Mouse (Mus musculus) limb, embryonic 14.5 days (tissue): ENCODE results near the gene Dusp1. TPM values are rescaled to one million over a fixed set of nuclear protein-coding genes. Genes with fewer than 3 reads are reported as not detected.

Experiments used
- ATAC-seq: fragments of 200-750 bp; cut with Nextera tagmentation; 2 replicates; pipeline ENCODE4 v1.8.0; 2017; ENCODE audit warnings: low read depth, moderate number of reproducible peaks, moderate TSS enrichment; ENCODE audit not compliant: low FRiP score
- DNase-seq: peaks from one replicate; pipeline ENCODE4 v3.0.0-alpha.2; 2015; ENCODE audit warnings: low spot score
- H3K27ac ChIP-seq: fragments of 300-500 bp; sonication (generic); replicated peaks from 2 replicates; pipeline ENCODE4 v1.5.1; 2014; ENCODE audit warnings: low read depth, mild to moderate bottlenecking, low read length, moderate library complexity, mixed read lengths
- H3K27me3 ChIP-seq: fragments of 300-500 bp; sonication (generic); 2 replicates; pipeline ENCODE4 v1.6.1; 2014; ENCODE audit warnings: low read length, mixed read lengths; ENCODE audit not compliant: control insufficient read depth, insufficient read depth
- H3K36me3 ChIP-seq: fragments of 300-500 bp; sonication (generic); 2 replicates; pipeline ENCODE4 v1.6.1; 2014; ENCODE audit warnings: mild to moderate bottlenecking, low read length, moderate library complexity, mixed read lengths; ENCODE audit not compliant: control insufficient read depth, insufficient read depth
- H3K4me1 ChIP-seq: fragments of 300-500 bp; sonication (generic); 2 replicates; pipeline ENCODE4 v1.6.1; 2014; ENCODE audit warnings: antibody characterized with exemption, low read length, mixed read lengths; ENCODE audit not compliant: control insufficient read depth, insufficient read depth
- H3K4me2 ChIP-seq: fragments of 300-500 bp; sonication (generic); replicated peaks from 2 replicates; pipeline ENCODE4 v1.6.1; 2014; ENCODE audit warnings: low read depth, mild to moderate bottlenecking, low read length, moderate library complexity; ENCODE audit not compliant: severe bottlenecking
- H3K4me3 ChIP-seq: fragments of 300-500 bp; sonication (generic); replicated peaks from 2 replicates; pipeline ENCODE4 v1.5.1; 2014; ENCODE audit warnings: low read length
- H3K9ac ChIP-seq: fragments of 300-500 bp; sonication (generic); 2 replicates; pipeline ENCODE4 v1.6.1; 2014; ENCODE audit warnings: mild to moderate bottlenecking, low read depth, low read length, moderate library complexity; ENCODE audit not compliant: severe bottlenecking
- H3K9me3 ChIP-seq: fragments of 300-500 bp; sonication (generic); 2 replicates; pipeline ENCODE4 v1.6.1; 2016; ENCODE audit warnings: low read length; ENCODE audit not compliant: control insufficient read depth
- POLR2A ChIP-seq: fragments of 200-500 bp; IDR thresholded peaks from 2 replicates; pipeline ENCODE4 v1.8.0; 2012; ENCODE audit warnings: inconsistent platforms, mild to moderate bottlenecking, moderate library complexity, borderline replicate concordance; ENCODE audit not compliant: insufficient read depth, insufficient read length; ENCODE audit errors: extremely low read depth
- microRNA-seq: library from miRNA; unstranded; fragments of <30 nt; microRNA quantifications from one replicate; pipeline ENCODE4, GENCODE M21; 2016
- polyA plus RNA-seq, 2 experiments: library from polyadenylated mRNA; depleted of rRNA in 1 of 2; stranded (reverse) in 1 of 2; unstranded in 1 of 2; fragments of >200 nt; fragmentation: Nextera tagmentation in 1 of 2; extraction: Ambion mirVana in 1 of 2; gene quantifications; 2 replicates each; pipeline versions ENCODE4 v1.2.1 to v1.2.3; 2012 to 2014

Dusp1 gene
- polyA plus RNA-seq, 2 experiments = 27.7 to 29.6 TPM

- Histone ChIP-seq H3K4me1 (no peaks in the 10 kb centered on the region), H3K9me3 (no peaks in the 10 kb centered on the region), H3K4me3 (no peak overlapping the region), H3K9ac (no peak overlapping the region), H3K27ac (no peak overlapping the region), H3K36me3 (no peaks in the 10 kb centered on the region), H3K27me3 (no peaks in the 10 kb centered on the region), H3K4me2 (no peak overlapping the region)
- TF ChIP-seq POLR2A = no peak
- no peak for DNase-seq
- ATAC-seq = no peak
Measured at GRCm38 (mm10) chr17:26457506-26457905, 104.4 kb downstream of the Dusp1 start.

Small RNA genes lying within 50 kb of the gene (microRNA-seq; reads per million reads assigned to microRNA genes)
- not detected for gene Gm22420

Other genes starting within 250 kb of the Dusp1 start
- 4.1 and 5.7 TPM in 2 replicates for gene Neurl1b, start 147.3 kb downstream of the Dusp1 start, polyA plus RNA-seq (2012; rRNA removed)
- 0.68 and 0.85 TPM in 2 replicates for gene Neurl1b, start 147.3 kb downstream of the Dusp1 start, polyA plus RNA-seq (2014; fragmentation: Nextera tagmentation; extraction: Ambion mirVana)
- gene Ergic1, start 639 bp downstream of the Dusp1 start, polyA plus RNA-seq (2012; rRNA removed) = 222 and 267 TPM in 2 replicates
- gene Ergic1, start 639 bp downstream of the Dusp1 start, polyA plus RNA-seq (2014; fragmentation: Nextera tagmentation; extraction: Ambion mirVana) = 156 and 157 TPM in 2 replicates
- 167 and 183 TPM in 2 replicates for gene Atp6v0e, start 101.1 kb upstream of the Dusp1 start, polyA plus RNA-seq (2012; rRNA removed)
- 203 and 228 TPM in 2 replicates for gene Atp6v0e, start 101.1 kb upstream of the Dusp1 start, polyA plus RNA-seq (2014; fragmentation: Nextera tagmentation; extraction: Ambion mirVana)
- gene Crebrf, start 153.5 kb upstream of the Dusp1 start, polyA plus RNA-seq (2012; rRNA removed) = 4.9 and 5.0 TPM in 2 replicates
- gene Crebrf, start 153.5 kb upstream of the Dusp1 start, polyA plus RNA-seq (2014; fragmentation: Nextera tagmentation; extraction: Ambion mirVana) = 5.9 and 6.5 TPM in 2 replicates
- 45.6 and 48.7 TPM in 2 replicates for gene Bnip1, start 218.9 kb upstream of the Dusp1 start, polyA plus RNA-seq (2012; rRNA removed)
- gene Bnip1, start 218.9 kb upstream of the Dusp1 start, polyA plus RNA-seq (2014; fragmentation: Nextera tagmentation; extraction: Ambion mirVana) = 49.3 and 49.4 TPM in 2 replicates